Mouse (Mus musculus): ENCODE results near the gene Mroh8. TPM values are rescaled to one million over a fixed set of nuclear protein-coding genes. Genes with fewer than 3 reads are reported as not detected.
"Not testable (repeated sequence)": the region's sequence is repeated elsewhere in the genome, so short reads cannot be mapped to it uniquely, and the experiment has no call there.

Mroh8 gene
- polyA plus RNA-seq, 1 experiment: 1.1 TPM

DNA sequence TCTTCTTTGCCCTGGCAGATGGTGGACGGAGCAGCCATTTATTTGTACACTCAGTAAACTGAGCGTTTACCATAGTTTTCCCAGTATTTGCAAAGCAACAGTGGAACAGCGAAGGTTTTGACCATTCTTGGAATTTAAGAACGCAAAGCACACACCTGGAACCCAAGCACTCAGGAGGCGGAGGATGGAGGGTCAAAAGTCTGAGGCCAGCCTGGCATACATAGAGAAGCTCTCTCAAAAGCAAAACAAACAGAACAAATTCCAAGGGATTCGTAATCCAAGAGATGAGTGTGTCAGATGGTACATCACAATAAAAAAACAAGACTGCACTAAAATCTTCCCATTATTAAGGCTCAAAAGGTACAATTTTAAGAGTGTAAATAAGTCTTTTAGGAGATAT lies 105.8 kb downstream of the Mroh8 start:
- Histone ChIP-seq H3K4me3 (ENCODE audit: control insufficient read depth, insufficient read depth, low read length) (no peak overlapping the region), H3K27ac (ENCODE audit: control insufficient read depth, insufficient read depth, low read length) (no peak overlapping the region), H3K4me1 (replicated peaks; ENCODE audit: control insufficient read depth, insufficient read depth, low read length) (no peaks in the 10 kb centered on the region), H3K36me3 (ENCODE audit: control insufficient read depth, insufficient read depth, low read length) (peaks cover 46% of the 10 kb centered on the region), H3K27me3 (ENCODE audit: control insufficient read depth, insufficient read depth, low read length) (no peaks in the 10 kb centered on the region)
- DNase-seq: no peak
- 97% methylated on average over 6 of the region's 6 CpGs for WGBS
- TF ChIP-seq POLR2A (IDR thresholded peaks at IDR 0.05; ENCODE audit: control insufficient read depth, extremely low read depth, insufficient read depth, low read length, poor library complexity) (no peak), CTCF (IDR thresholded peaks at IDR 0.05; ENCODE audit: borderline replicate concordance, control insufficient read depth, extremely low read depth, insufficient read depth, low read length, poor library complexity) (no peak)

GRCm38 (mm10) chr2:157172984-157173383 lies 106.4 kb downstream of the Mroh8 start:
- H3K36me3 ChIP-seq (ENCODE audit: control insufficient read depth, insufficient read depth, low read length): peaks cover 46% of the 10 kb centered on the region
- WGBS: 96% methylated on average over 6 of the region's 6 CpGs

DNA sequence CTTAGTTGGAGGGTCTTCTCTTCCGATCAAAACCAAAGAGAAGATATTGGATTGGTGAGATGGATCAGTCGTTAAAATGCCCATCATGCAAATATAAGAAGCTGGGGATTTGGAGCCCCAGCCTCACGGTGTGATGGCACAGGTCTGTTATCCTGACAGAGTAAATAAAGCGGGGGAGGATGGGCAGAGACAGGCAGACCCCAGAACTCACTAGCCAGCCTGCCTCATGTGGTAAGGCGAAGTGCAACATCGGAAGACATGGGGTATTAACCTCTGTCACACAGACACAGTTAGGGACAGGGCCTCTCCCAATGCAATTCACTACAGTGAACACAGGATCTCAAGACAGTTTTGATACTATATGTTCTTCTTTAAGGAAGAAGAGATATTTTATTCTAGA lies 108.7 kb downstream of the Mroh8 start:
- Histone ChIP-seq H3K36me3 (ENCODE audit: control insufficient read depth, insufficient read depth, low read length) (peaks cover 45% of the 10 kb centered on the region), H3K27ac (ENCODE audit: control insufficient read depth, insufficient read depth, low read length) (no peak overlapping the region), H3K4me3 (ENCODE audit: control insufficient read depth, insufficient read depth, low read length) (no peak overlapping the region), H3K27me3 (ENCODE audit: control insufficient read depth, insufficient read depth, low read length) (no peaks in the 10 kb centered on the region), H3K4me1 (replicated peaks; ENCODE audit: control insufficient read depth, insufficient read depth, low read length) (no peaks in the 10 kb centered on the region)
- TF ChIP-seq POLR2A (IDR thresholded peaks at IDR 0.05; ENCODE audit: control insufficient read depth, extremely low read depth, insufficient read depth, low read length, poor library complexity): no peak
- TF ChIP-seq CTCF (IDR thresholded peaks at IDR 0.05; ENCODE audit: borderline replicate concordance, control insufficient read depth, extremely low read depth, insufficient read depth, low read length, poor library complexity): no peak
- no peak for DNase-seq
- WGBS: 96% methylated on average over 6 of the region's 6 CpGs

More at GRCm38 (mm10) chr2:157172984-157173383, 106.4 kb downstream of the Mroh8 start:
- H3K27ac ChIP-seq (ENCODE audit: control insufficient read depth, insufficient read depth, low read length): no peak overlapping the region
- H3K27me3 ChIP-seq (ENCODE audit: control insufficient read depth, insufficient read depth, low read length): no peaks in the 10 kb centered on the region
- no peak overlapping the region for H3K4me3 ChIP-seq (ENCODE audit: control insufficient read depth, insufficient read depth, low read length)
- TF ChIP-seq POLR2A (IDR thresholded peaks at IDR 0.05; ENCODE audit: control insufficient read depth, extremely low read depth, insufficient read depth, low read length, poor library complexity) (no peak), CTCF (IDR thresholded peaks at IDR 0.05; ENCODE audit: borderline replicate concordance, control insufficient read depth, extremely low read depth, insufficient read depth, low read length, poor library complexity) (no peak)
- H3K4me1 ChIP-seq (replicated peaks; ENCODE audit: control insufficient read depth, insufficient read depth, low read length): no peaks in the 10 kb centered on the region
- DNase-seq: no peak

DNA sequence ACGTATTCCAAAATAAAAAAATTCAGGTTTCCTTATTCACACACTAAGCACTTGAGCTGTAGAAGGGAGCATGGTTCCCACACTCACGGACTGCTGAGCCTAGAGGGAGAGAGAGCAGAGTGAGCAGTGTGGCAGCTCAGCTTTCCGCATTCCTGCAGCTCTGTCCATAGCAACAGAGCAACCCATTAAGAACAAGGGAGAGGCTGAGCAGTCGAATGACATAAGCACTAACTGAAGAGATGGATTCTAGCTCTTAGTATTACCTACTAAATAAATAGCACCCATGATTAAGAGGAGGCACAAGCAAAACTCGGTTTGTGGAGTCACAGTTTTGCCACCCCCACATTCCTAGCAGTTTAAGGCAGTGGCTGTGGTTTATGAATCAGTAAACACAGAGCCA lies 109.2 kb downstream of the Mroh8 start:
- DNase-seq: no peak
- no peaks in the 10 kb centered on the region for H3K27me3 ChIP-seq (ENCODE audit: control insufficient read depth, insufficient read depth, low read length)
- no peak overlapping the region for H3K4me3 ChIP-seq (ENCODE audit: control insufficient read depth, insufficient read depth, low read length)
- 92% methylated on average over 5 of the region's 5 CpGs for WGBS
- peaks cover 40% of the 10 kb centered on the region for H3K36me3 ChIP-seq (ENCODE audit: control insufficient read depth, insufficient read depth, low read length)
- no peak overlapping the region for H3K27ac ChIP-seq (ENCODE audit: control insufficient read depth, insufficient read depth, low read length)
- no peaks in the 10 kb centered on the region for H3K4me1 ChIP-seq (replicated peaks; ENCODE audit: control insufficient read depth, insufficient read depth, low read length)
- TF ChIP-seq POLR2A (IDR thresholded peaks at IDR 0.05; ENCODE audit: control insufficient read depth, extremely low read depth, insufficient read depth, low read length, poor library complexity): no peak
- no peak for TF ChIP-seq CTCF (IDR thresholded peaks at IDR 0.05; ENCODE audit: borderline replicate concordance, control insufficient read depth, extremely low read depth, insufficient read depth, low read length, poor library complexity)

GRCm38 (mm10) chr2:157166371-157167080 lies 112.8 kb downstream of the Mroh8 start:
- Histone ChIP-seq H3K36me3 (ENCODE audit: control insufficient read depth, insufficient read depth, low read length) (peaks cover 36% of the 10 kb centered on the region), H3K27ac (ENCODE audit: control insufficient read depth, insufficient read depth, low read length) (no peak overlapping the region), H3K4me3 (ENCODE audit: control insufficient read depth, insufficient read depth, low read length) (no peak overlapping the region), H3K4me1 (replicated peaks; ENCODE audit: control insufficient read depth, insufficient read depth, low read length) (no peaks in the 10 kb centered on the region), H3K27me3 (ENCODE audit: control insufficient read depth, insufficient read depth, low read length) (no peaks in the 10 kb centered on the region)
- no peak for TF ChIP-seq CTCF (IDR thresholded peaks at IDR 0.05; ENCODE audit: borderline replicate concordance, control insufficient read depth, extremely low read depth, insufficient read depth, low read length, poor library complexity)
- TF ChIP-seq POLR2A (IDR thresholded peaks at IDR 0.05; ENCODE audit: control insufficient read depth, extremely low read depth, insufficient read depth, low read length, poor library complexity): no peak
- 98% methylated on average over 12 of the region's 12 CpGs for WGBS
- DNase-seq: no peak

GRCm38 (mm10) chr2:157165312-157166224 lies 113.8 kb downstream of the Mroh8 start:
- H3K4me1 ChIP-seq (replicated peaks; ENCODE audit: control insufficient read depth, insufficient read depth, low read length); H3K27ac ChIP-seq (ENCODE audit: control insufficient read depth, insufficient read depth, low read length): not testable (repeated sequence)
- H3K36me3 ChIP-seq (ENCODE audit: control insufficient read depth, insufficient read depth, low read length): peaks cover 46% of the 10 kb centered on the region

More at GRCm38 (mm10) chr2:157165312-157166224, 113.8 kb downstream of the Mroh8 start:
- DNase-seq; H3K27me3 ChIP-seq (ENCODE audit: control insufficient read depth, insufficient read depth, low read length); H3K4me3 ChIP-seq (ENCODE audit: control insufficient read depth, insufficient read depth, low read length): not testable (repeated sequence)
